Mouse (Mus musculus) G1E (cell line): ENCODE measurements around the gene Tulp2.

Experiments
- GATA1 ChIP-seq: IDR thresholded peaks from 2 replicates; pipeline ENCODE4 v1.6.1; 2012; ENCODE audit warnings: borderline replicate concordance, low read length, inconsistent platforms, mixed read lengths
- TAL1 ChIP-seq: conservative IDR thresholded peaks from 2 replicates; pipeline ENCODE4 v1.6.1; 2012; ENCODE audit warnings: low read depth, low read length, inconsistent platforms, mixed read lengths

GRCm38 (mm10) chr7:45571966-45572365, 90.3 kb downstream of the Tulp2 start:
- TF ChIP-seq GATA1 (no peak), TAL1 (no peak)
